Mouse (Mus musculus) CH12.LX (cell line): ENCODE measurements around the gene Rps6kb2. TPM values are rescaled to one million over a fixed set of nuclear protein-coding genes. Genes with fewer than 3 reads are reported as not detected.

Experiments
- DNase-seq: peaks from one replicate; pipeline ENCODE4 v3.0.0-alpha.2; 2013; ENCODE audit errors: extremely low read depth
- H3K27ac ChIP-seq: 2 replicates; pipeline ENCODE4 v1.5.1; 2012; ENCODE audit warnings: low read depth, mild to moderate bottlenecking, control low read depth, moderate library complexity; ENCODE audit not compliant: insufficient read depth
- H3K27me3 ChIP-seq: replicated peaks from 2 replicates; pipeline ENCODE3; 2012; ENCODE audit warnings: inconsistent platforms
- H3K36me3 ChIP-seq, 2 experiments: replicated peaks in 1 of 2; 2 replicates each; pipeline versions ENCODE3 to v1.6.1; 2012; ENCODE audit warnings: inconsistent platforms in 1 of 2, low read length in 1 of 2, mild to moderate bottlenecking in 1 of 2, mixed read lengths in 1 of 2, moderate library complexity in 1 of 2; ENCODE audit not compliant: control insufficient read depth in 1 of 2, insufficient read depth in 1 of 2
- H3K4me1 ChIP-seq, 2 experiments: 2 replicates each; pipeline ENCODE4 v1.6.1; 2012; ENCODE audit warnings: inconsistent platforms in 1 of 2, moderate library complexity in 1 of 2; ENCODE audit not compliant: insufficient read depth in 2 of 2, control insufficient read depth in 1 of 2
- H3K4me2 ChIP-seq: 2 replicates; pipeline ENCODE4 v1.6.1; 2012; ENCODE audit warnings: low read depth, mild to moderate bottlenecking, control low read depth; ENCODE audit not compliant: poor library complexity, insufficient read depth, severe bottlenecking
- H3K4me3 ChIP-seq, 3 experiments: fragments of 150-350 bp in 1 of 3; sonication (generic) in 1 of 3; replicated peaks in 1 of 3; 2 replicates each; pipeline versions ENCODE3 to v1.5.1; 2011 to 2012; ENCODE audit warnings: low read depth in 2 of 3, low read length in 2 of 3, mild to moderate bottlenecking in 2 of 3, moderate library complexity in 2 of 3, control low read depth in 1 of 3, improper control_type of control experiment in 1 of 3, inconsistent platforms in 1 of 3, mixed read lengths in 1 of 3; ENCODE audit not compliant: poor library complexity in 1 of 3
- H3K79me2 ChIP-seq: replicated peaks from 2 replicates; pipeline ENCODE4 v1.6.1; 2012; ENCODE audit warnings: mild to moderate bottlenecking, moderate library complexity; ENCODE audit not compliant: control insufficient read depth, poor library complexity, insufficient read depth, severe bottlenecking; ENCODE audit errors: extremely low read depth
- H3K9ac ChIP-seq: 2 replicates; pipeline ENCODE4 v1.6.1; 2012; ENCODE audit warnings: low read depth, mild to moderate bottlenecking, control low read depth, moderate library complexity; ENCODE audit not compliant: insufficient read depth
- H3K9me3 ChIP-seq: replicated peaks from 2 replicates; pipeline ENCODE3; 2012; ENCODE audit warnings: low read length, inconsistent platforms, mixed read lengths
- CHD1 ChIP-seq: IDR thresholded peaks from 2 replicates; pipeline ENCODE4 v1.6.1; 2012; ENCODE audit warnings: low read depth, low read length, improper control_type of control experiment, inconsistent platforms
- CTCF ChIP-seq, 2 experiments: IDR thresholded peaks in 1 of 2; conservative IDR thresholded peaks in 1 of 2; 2 replicates each; pipeline ENCODE4 v1.5.1; 2011 to 2012; ENCODE audit warnings: low read depth in 2 of 2, low read length in 2 of 2, improper control_type of control experiment in 1 of 2, inconsistent platforms in 1 of 2, mild to moderate bottlenecking in 1 of 2, moderate library complexity in 1 of 2
- ELF1 ChIP-seq: IDR thresholded peaks from 2 replicates; pipeline ENCODE4 v1.6.1; 2014; ENCODE audit warnings: low read depth, mild to moderate bottlenecking, inconsistent platforms, low read length, improper control_type of control experiment
- EP300 ChIP-seq: IDR thresholded peaks from 2 replicates; pipeline ENCODE4 v1.6.1; 2011; ENCODE audit warnings: low read length, improper control_type of control experiment
- ETS1 ChIP-seq: conservative IDR thresholded peaks from 2 replicates; pipeline ENCODE4 v1.6.1; 2012; ENCODE audit warnings: low read depth, mild to moderate bottlenecking, inconsistent platforms, low read length, improper control_type of control experiment, moderate library complexity
- GABPA ChIP-seq: IDR thresholded peaks from 2 replicates; pipeline ENCODE4 v1.6.1; 2012; ENCODE audit warnings: low read depth, low read length, improper control_type of control experiment, inconsistent platforms; ENCODE audit not compliant: insufficient replicate concordance
- HCFC1 ChIP-seq: IDR thresholded peaks from 2 replicates; pipeline ENCODE4 v1.6.1; 2012; ENCODE audit warnings: low read depth, mild to moderate bottlenecking, inconsistent platforms, low read length, improper control_type of control experiment
- IRF4 ChIP-seq: IDR thresholded peaks from 2 replicates; pipeline ENCODE4 v1.6.1; 2014; ENCODE audit warnings: low read depth, mild to moderate bottlenecking, inconsistent platforms, low read length, improper control_type of control experiment
- JUND ChIP-seq: conservative IDR thresholded peaks from 2 replicates; pipeline ENCODE4 v1.6.1; 2011; ENCODE audit warnings: low read depth, low read length, improper control_type of control experiment
- KAT2A ChIP-seq: IDR thresholded peaks from 2 replicates; pipeline ENCODE4 v1.6.1; 2012; ENCODE audit warnings: low read length, improper control_type of control experiment, inconsistent platforms; ENCODE audit not compliant: insufficient replicate concordance
- MAFK ChIP-seq: IDR thresholded peaks from 2 replicates; pipeline ENCODE4 v1.6.1; 2011; ENCODE audit warnings: low read length, improper control_type of control experiment; ENCODE audit not compliant: insufficient replicate concordance
- MAX ChIP-seq: IDR thresholded peaks from 2 replicates; pipeline ENCODE4 v1.6.1; 2011; ENCODE audit warnings: low read length, improper control_type of control experiment
- MAZ ChIP-seq: IDR thresholded peaks from 2 replicates; pipeline ENCODE4 v1.6.1; 2012; ENCODE audit warnings: low read depth, mild to moderate bottlenecking, inconsistent platforms, low read length, improper control_type of control experiment, moderate library complexity
- MXI1 ChIP-seq: IDR thresholded peaks from 2 replicates; pipeline ENCODE4 v1.6.1; 2011; ENCODE audit warnings: mild to moderate bottlenecking, low read depth, low read length, improper control_type of control experiment
- MYC ChIP-seq: IDR thresholded peaks from 2 replicates; pipeline ENCODE4 v1.6.1; 2011; ENCODE audit warnings: low read depth, mild to moderate bottlenecking, improper control_type of control experiment, low read length
- NELFE ChIP-seq: IDR thresholded peaks from 2 replicates; pipeline ENCODE4 v1.6.1; 2011; ENCODE audit warnings: low read depth, low read length, improper control_type of control experiment
- NRF1 ChIP-seq: IDR thresholded peaks from 2 replicates; pipeline ENCODE4 v1.6.1; 2014; ENCODE audit warnings: low read depth, mild to moderate bottlenecking, inconsistent platforms, low read length, improper control_type of control experiment, moderate library complexity
- PAX5 ChIP-seq: IDR thresholded peaks from 2 replicates; pipeline ENCODE4 v1.6.1; 2012; ENCODE audit warnings: low read length, inconsistent platforms, mixed read lengths
- POLR2AphosphoS2 ChIP-seq: IDR thresholded peaks from 2 replicates; pipeline ENCODE4 v1.6.1; 2011; ENCODE audit warnings: low read depth, low read length, improper control_type of control experiment
- RCOR1 ChIP-seq: conservative IDR thresholded peaks from 2 replicates; pipeline ENCODE4 v1.6.1; 2012; ENCODE audit warnings: low read depth, mild to moderate bottlenecking, inconsistent platforms, low read length, improper control_type of control experiment
- SIN3A ChIP-seq: IDR thresholded peaks from 2 replicates; pipeline ENCODE4 v1.6.1; 2012; ENCODE audit warnings: low read length, improper control_type of control experiment, inconsistent platforms
- SMC3 ChIP-seq: IDR thresholded peaks from 2 replicates; pipeline ENCODE4 v1.6.1; 2011; ENCODE audit warnings: low read depth, low read length, improper control_type of control experiment
- TCF12 ChIP-seq: IDR thresholded peaks from 2 replicates; pipeline ENCODE4 v1.6.1; 2014; ENCODE audit warnings: low read depth, mild to moderate bottlenecking, inconsistent platforms, low read length, improper control_type of control experiment
- UBTF ChIP-seq: IDR thresholded peaks from 2 replicates; pipeline ENCODE4 v1.6.1; 2012; ENCODE audit warnings: low read depth, mild to moderate bottlenecking, inconsistent platforms, low read length, improper control_type of control experiment, moderate library complexity
- USF2 ChIP-seq: conservative IDR thresholded peaks from 2 replicates; pipeline ENCODE4 v1.6.1; 2011; ENCODE audit warnings: low read depth, low read length, improper control_type of control experiment
- ZC3H11A ChIP-seq: IDR thresholded peaks from 2 replicates; pipeline ENCODE4 v1.6.1; 2012; ENCODE audit warnings: low read depth, mild to moderate bottlenecking, inconsistent platforms, low read length, improper control_type of control experiment
- ZKSCAN1 ChIP-seq: IDR thresholded peaks from 2 replicates; pipeline ENCODE4 v1.6.1; 2012; ENCODE audit warnings: low read depth, inconsistent platforms, low read length, improper control_type of control experiment, borderline replicate concordance
- ZMIZ1 ChIP-seq: IDR thresholded peaks from 2 replicates; pipeline ENCODE4 v1.6.1; 2012; ENCODE audit warnings: low read depth, mild to moderate bottlenecking, inconsistent platforms, low read length, improper control_type of control experiment
- ZNF384 ChIP-seq: IDR thresholded peaks from 2 replicates; pipeline ENCODE4 v1.6.1; 2012; ENCODE audit warnings: low read depth, low read length, improper control_type of control experiment, inconsistent platforms
- dilution Hi-C: fragments of 300-500 bp; cut with MboI; formaldehyde crosslinking; loops from 2 replicates; pipeline ENCODE4 v1.14.3; 2020; ENCODE audit warnings: low sequenced_read_pairs; ENCODE audit not compliant: extremely low pct_unique_long_range_greater_than_20kb, extremely low pct_ligation_motif_present
- in situ Hi-C: fragments of 300-500 bp; cut with MboI; formaldehyde crosslinking; loops from 3 replicates; pipeline ENCODE4 v1.14.3; 2019; ENCODE audit warnings: low sequenced_read_pairs, low pct_ligation_motif_present, low pct_unique_long_range_greater_than_20kb, mixed read lengths
- polyA plus RNA-seq: library from polyadenylated mRNA; unstranded; fragments of >175 nt; gene quantifications from 2 replicates; pipeline ENCODE4 v1.2.1, GENCODE M21; 2012; ENCODE audit warnings: low read depth; ENCODE audit not compliant: insufficient read length
- total RNA-seq, 2 experiments: library from RNA; depleted of rRNA; stranded (reverse); fragments of 300-350 nt in 1 of 2; fragments of >200 nt in 1 of 2; gene quantifications; 2 replicates each; pipeline ENCODE4 v1.2.3; 2012 to 2014

Gene Rps6kb2
- total and polyA plus RNA-seq, 3 experiments: 9.7 to 26.6 (median 20.7) TPM

GRCm38 (mm10) chr19:4149764-4150461 lies 13.2 kb downstream of the Rps6kb2 start:
- H3K4me3 ChIP-seq: peak overlapping the region; percentile 52 to 92 (median 77)
- H3K9ac ChIP-seq: peak overlapping the region; percentile 96
- peaks cover 30 to 47% of the 10 kb centered on the region in 2 experiments for H3K36me3 ChIP-seq
- TF ChIP-seq ZMIZ1 (no peak), CHD1 (0 out of 2 replicates have a peak, but pooled peaks have one; percentile 26), RCOR1 (no peak), SIN3A (peak; percentile 50; the same call in 1 of the 2 replicates), MXI1 (0 out of 2 replicates have a peak, but pooled peaks have one; percentile 39), MAZ (0 out of 2 replicates have a peak, but pooled peaks have one; percentile 16)
- H3K4me2 ChIP-seq: peak overlapping the region; percentile 93
- in situ Hi-C loops: no loop called here
- H3K9me3 ChIP-seq: peaks cover 5% of the 10 kb centered on the region
- peaks cover 37 to 70% of the 10 kb centered on the region in 2 experiments for H3K4me1 ChIP-seq
- no peaks in the 10 kb centered on the region for H3K27me3 ChIP-seq
- no peak for DNase-seq
- H3K79me2 ChIP-seq: peaks cover 18% of the 10 kb centered on the region
- H3K27ac ChIP-seq: peak overlapping the region; percentile 84
- dilution Hi-C loops: no loop called here

GRCm38 (mm10) chr19:4149283-4149682 lies 13.9 kb downstream of the Rps6kb2 start:
- H3K36me3 ChIP-seq: peaks cover 30 to 47% of the 10 kb centered on the region in 2 experiments
- in situ Hi-C loops: no loop called here
- H3K27ac ChIP-seq: peak overlapping the region; percentile 84

More at GRCm38 (mm10) chr19:4149283-4149682, 13.9 kb downstream of the Rps6kb2 start:
- H3K9ac ChIP-seq: peak overlapping the region; percentile 96
- peak overlapping the region; percentile 52 to 92 (median 77) for H3K4me3 ChIP-seq
- H3K4me2 ChIP-seq: peak overlapping the region; percentile 93
- peaks cover 5% of the 10 kb centered on the region for H3K9me3 ChIP-seq
- TF ChIP-seq PAX5: no peak
- TF ChIP-seq MAX: no peak
- TF ChIP-seq SIN3A: peak; percentile 33; the same call in 1 of the 2 replicates
- TF ChIP-seq JUND: no peak
- no peak for TF ChIP-seq MAZ
- no peak for TF ChIP-seq ZC3H11A
- no peak; the same call in 1 of the 2 replicates for TF ChIP-seq UBTF
- TF ChIP-seq NRF1: no peak
- TF ChIP-seq ZNF384: no peak
- TF ChIP-seq USF2: no peak
- TF ChIP-seq POLR2AphosphoS2: 0 out of 2 replicates have a peak, but pooled peaks have one; percentile 20
- no peak for TF ChIP-seq HCFC1
- 0 out of 2 replicates have a peak, but pooled peaks have one; percentile 7 for TF ChIP-seq ELF1
- TF ChIP-seq TCF12: no peak
- no peak for TF ChIP-seq EP300
- TF ChIP-seq IRF4: no peak
- TF ChIP-seq NELFE: no peak
- TF ChIP-seq SMC3: no peak
- TF ChIP-seq ETS1: no peak
- TF ChIP-seq RCOR1: no peak
- no peak for TF ChIP-seq MAFK
- no peak for TF ChIP-seq ZMIZ1
- TF ChIP-seq GABPA: no peak
- TF ChIP-seq MXI1: peak; percentile 44; the same call in 1 of the 2 replicates
- no peak for TF ChIP-seq KAT2A
- TF ChIP-seq ZKSCAN1: no peak
- TF ChIP-seq CTCF (conservative IDR thresholded peaks at IDR 0.05 in 1 of 2, IDR thresholded peaks at IDR 0.05 in 1 of 2; ENCODE audit: low read depth in 2 of 2, low read length in 2 of 2): no peak
- no peak for TF ChIP-seq MYC
- H3K27me3 ChIP-seq: no peaks in the 10 kb centered on the region
- DNase-seq: no peak
- peaks cover 15% of the 10 kb centered on the region for H3K79me2 ChIP-seq
- H3K4me1 ChIP-seq: peaks cover 43 to 75% of the 10 kb centered on the region in 2 experiments
- dilution Hi-C loops: no loop called here
